Mouse (Mus musculus) spleen, adult 2 months (tissue): ENCODE measurements around the gene Ccdc92b.

Experiments used
- CTCF ChIP-seq: fragments of 200-500 bp; IDR thresholded peaks from 2 replicates; pipeline ENCODE4 v1.5.1; 2011; ENCODE audit warnings: mild to moderate bottlenecking, inconsistent platforms; ENCODE audit not compliant: insufficient read depth, insufficient read length, insufficient replicate concordance; ENCODE audit errors: extremely low read depth
- POLR2A ChIP-seq: fragments of 200-500 bp; IDR thresholded peaks from 2 replicates; pipeline ENCODE4 v1.6.1; 2011; ENCODE audit warnings: low read depth, low read length, inconsistent platforms

- no peak for TF ChIP-seq CTCF
- TF ChIP-seq POLR2A = no peak
Observed at GRCm38 (mm10) chr11:74611437-74611836, 8.0 kb upstream of the Ccdc92b start.
